Mouse (Mus musculus): ENCODE data around the gene Ror1.

Gene Ror1

DNA sequence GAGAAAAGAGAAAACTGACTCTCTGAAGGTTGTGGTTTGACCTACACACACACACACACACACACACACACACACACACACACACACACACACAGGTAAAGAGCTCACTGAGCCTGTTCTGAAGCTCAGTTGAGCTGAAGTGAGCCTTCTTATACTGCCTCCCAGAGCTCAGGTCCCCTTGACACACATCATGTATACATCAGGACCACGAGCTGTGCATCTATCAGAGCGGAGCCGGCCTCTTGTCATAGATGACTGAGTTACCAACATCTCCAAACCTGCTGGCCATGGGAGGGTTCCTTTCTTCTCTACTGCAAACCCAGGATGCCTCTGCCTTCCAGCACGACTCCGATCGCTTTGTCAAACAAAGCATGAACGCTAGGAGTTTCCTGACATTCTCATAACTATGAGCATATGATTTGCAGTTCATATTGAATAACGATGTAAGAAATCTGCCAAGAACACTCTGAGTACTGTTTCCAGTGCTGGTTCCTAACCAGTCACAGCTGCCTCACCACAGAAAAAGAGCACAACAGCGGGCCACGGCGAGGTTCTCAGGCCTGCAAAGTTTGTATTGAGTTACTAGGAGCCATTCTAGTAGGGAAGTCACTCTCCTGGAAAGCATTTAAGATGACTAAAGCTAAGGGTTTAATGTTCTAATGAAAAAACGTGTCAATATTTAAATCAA, 297.9 kb downstream of the Ror1 start:
- no peak for DNase-seq

DNA sequence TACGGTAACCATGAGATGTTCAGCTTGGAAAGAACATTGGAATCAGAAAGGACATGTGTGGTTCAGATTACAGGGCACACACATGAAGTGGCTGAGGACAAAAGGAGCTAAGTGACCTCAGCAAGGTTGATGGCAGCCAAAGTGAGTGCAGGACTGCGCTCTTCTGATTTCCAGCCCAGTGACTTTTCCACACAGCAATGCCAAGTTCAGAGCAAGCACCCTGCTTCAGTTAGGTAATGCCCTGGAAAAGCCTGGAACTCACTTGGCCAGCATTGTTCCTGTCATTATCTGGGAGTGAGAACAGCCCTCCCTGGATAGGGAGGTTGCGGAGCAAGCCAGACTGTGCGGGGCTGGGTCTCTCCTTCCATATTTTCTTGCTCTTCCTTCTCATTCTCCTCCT, 299.8 kb downstream of the Ror1 start:
- no peak for DNase-seq

DNA sequence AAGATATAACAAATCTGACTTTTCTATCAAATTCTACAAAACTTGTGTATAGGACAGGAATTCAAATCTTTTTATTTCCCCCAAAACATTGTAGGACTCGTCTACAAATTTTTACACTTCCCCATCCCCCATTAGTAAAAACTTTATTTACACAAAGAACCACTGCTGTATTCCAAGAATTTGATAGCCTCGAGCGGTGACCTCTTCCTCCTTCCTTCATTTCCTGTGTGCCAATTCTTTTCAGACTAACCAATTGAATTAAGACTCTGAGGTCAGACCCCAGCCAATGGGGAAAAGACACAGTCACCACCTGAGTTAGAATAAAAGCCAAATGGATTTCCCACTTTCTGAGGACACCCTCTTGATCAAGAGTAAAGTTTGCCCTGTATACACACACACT, 302.5 kb downstream of the Ror1 start:
- DNase-seq, result no peak

DNA sequence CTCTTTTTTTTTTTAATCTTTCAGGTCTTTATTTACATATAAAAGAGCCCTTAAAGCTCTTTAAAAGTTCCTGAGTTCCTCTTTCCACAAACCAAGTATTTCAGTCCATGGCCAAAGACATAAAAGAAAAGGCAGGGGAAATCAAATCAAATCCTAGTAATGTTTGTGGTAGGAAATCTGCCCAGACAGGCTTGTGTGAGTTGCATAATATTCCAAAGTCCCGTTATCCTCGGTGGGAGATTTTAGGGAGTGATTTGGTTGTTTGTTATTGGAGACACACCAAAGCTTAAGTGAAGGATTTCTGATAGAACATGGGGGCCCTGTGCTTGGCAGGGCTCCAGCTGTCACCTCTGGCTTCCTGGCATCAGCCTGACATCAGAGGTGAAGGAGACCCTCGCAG, 305.5 kb downstream of the Ror1 start:
- DNase-seq, result no peak

DNA sequence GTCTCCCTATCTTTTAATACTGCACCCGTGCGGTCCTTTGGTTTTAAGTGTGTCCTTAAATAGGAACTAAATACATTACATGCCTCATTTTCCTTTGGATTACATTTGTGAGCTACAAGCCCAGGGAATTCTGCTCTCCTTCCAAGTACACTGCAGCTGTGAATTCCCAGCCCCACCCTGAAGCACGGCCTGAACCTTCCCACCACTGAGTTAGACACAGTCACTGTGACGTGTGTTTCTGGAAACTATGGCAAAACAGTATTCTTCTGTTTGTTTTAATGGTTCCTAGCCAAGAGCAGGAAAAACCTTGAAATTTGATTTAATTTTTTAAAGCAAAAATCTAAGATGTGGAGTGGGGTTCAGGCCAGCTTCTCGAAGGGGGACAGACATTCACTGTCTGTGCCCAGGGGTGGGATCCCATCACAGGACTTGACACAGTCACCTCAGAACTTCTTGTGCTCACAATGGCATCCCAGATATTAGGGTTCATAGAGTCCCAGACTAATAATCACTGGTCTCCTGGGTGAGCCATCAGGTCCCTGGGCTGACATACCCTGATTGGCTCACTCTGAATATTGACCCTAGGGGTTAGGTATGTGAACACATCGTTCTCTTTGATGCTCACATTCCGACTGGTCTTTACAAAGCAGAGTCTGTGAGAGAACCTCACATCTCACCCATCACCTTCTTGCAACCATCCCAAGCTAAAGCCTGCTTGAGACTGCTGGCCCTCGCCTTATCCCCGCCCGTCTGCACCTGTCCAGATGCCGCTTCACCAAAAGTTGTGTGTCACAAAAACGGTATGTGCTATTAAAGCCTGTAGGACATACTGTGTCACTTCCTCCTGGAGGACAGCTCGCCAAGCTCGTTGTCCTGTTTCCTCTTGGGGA, 306.2 kb downstream of the Ror1 start:
- DNase-seq, result no peak

DNA sequence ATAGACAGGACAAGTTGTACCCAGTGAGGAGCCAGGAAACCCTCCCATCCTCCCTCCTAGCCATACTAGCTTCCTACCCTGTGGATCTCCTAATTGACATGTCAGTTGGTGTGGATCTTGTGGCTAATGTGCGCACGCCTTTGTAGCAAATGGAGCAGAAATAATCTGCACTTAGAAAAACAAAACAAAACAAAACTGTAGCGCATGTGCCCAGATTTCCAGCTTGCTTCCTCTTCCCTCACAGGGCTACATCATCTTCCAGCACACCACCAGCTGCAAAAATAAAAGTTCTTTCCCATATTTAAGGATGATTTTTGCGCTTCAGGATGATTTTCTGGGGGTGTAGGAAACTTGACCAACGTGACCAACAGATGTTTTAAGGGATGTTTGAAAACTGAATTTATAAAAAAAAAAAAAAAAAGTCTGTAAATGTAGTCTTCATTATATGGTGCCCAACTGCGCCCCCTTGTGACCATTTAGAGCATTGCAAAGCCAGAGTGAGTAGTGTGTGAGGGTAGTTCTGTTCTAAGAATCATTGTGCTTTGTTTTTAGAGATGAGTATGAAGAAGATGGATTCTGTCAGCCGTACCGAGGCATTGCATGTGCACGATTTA, 311.8 kb downstream of the Ror1 start:
- DNase-seq, result peak; percentile 81 to 89

DNA sequence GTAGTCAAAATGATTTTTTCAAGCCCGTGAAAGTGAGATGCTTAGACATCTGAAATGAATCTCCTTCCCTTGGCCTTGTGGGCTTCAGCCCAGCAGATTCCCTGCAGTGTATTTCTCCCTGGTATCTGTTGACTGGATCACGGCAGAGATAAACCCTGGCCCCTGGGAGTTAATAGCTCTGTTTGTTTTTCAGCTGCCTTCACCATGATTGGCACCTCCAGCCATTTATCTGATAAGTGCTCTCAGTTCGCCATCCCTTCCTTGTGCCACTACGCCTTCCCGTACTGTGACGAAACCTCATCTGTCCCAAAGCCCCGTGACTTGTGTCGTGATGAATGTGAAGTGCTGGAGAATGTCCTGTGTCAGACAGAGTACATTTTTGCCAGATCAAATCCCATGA, 313.9 kb downstream of the Ror1 start:
- DNase-seq, result no peak

DNA sequence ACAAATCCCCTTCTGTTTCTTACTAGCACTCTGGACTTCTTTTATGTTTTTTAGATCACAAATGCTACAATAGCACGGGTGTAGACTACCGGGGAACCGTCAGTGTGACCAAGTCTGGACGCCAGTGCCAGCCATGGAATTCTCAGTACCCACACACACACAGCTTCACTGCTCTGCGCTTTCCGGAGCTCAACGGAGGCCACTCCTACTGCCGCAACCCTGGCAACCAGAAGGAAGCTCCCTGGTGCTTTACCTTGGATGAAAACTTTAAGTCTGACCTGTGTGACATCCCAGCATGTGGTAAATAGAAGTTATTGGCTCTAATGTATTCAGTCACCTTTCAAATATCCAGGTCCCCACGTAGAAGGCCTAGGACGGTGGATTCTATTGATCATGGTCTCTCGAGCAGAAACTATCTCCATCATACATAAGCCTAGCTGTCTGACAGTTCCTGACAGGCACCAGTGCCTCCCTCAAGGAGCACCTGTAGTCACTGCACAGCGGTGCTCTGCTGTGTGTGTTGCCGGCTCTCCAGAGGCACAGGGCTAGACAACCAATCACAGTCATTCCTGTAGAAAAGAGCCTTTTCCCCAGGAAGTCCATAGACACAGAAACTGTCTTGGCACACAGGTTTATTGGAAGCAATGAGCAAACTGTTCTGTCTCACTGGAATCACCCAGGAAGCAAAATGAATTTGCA, 316.4 kb downstream of the Ror1 start:
- no peak for DNase-seq

DNA sequence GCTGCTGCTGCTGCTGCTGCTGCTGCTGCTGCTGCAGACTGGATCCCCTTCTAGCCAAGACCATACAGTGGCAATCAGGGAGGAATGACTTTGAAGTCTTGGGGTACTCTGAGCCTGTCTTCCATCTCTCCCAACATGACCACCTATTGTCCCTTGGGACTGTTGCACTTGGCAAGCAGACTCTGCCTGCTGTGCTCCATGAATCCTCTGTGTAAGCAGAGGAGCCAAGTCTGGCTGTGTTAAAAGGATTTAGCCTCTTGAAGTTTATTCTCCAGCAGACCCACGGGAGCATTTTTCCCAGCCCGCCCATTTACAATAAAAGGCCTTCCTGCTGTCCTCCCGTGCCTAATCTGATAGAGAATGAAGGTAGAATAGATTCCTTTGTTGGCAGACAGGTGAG, 327.2 kb downstream of the Ror1 start:
- peak in 1 of 2 experiments; percentile 28 for DNase-seq

DNA sequence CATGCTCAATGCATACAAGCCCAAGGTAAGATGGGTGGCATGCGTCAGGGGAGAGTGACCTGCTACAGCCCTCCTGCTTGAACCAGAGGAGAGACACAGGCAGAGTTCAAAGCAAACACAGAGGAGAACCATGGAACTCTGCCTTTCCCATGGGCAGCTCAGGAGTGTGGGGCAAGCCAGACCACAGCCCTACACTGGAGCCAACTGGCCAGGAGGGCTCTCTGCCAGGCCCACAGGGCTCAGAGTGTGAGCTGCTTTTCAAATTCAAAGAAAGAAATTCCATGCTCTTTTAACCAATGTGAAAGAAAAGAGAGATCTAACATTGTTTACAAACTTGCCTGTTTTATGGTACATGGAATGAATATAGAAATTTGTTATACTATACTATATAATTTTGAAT, 330.5 kb downstream of the Ror1 start:
- no peak for DNase-seq

DNA sequence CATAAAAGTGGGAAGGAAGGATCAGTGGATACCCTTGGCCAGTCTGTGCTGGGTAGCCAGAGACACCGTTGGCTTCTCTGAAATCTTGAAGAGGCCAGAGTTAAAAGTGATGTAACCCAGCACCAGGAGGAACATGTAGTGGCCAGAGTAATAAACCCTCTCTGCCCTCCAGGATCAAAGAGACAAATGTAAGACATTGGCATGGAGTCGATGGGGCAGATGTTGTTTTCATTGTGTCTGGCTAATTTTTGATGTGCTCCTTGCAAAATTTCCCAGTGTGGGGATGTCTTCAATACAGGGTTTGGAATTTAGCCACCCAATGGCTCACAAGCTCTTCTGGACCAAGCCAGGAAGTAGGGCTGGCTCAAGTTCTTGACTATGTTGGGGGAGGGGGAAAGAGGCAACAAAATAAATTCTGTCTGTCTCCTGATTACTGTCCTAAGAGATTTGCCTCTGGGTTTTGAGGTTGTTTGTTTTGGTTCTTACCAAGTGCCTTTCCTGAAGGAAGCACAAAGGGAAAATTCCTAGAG, 333.8 kb downstream of the Ror1 start:
- no peak for DNase-seq

DNA sequence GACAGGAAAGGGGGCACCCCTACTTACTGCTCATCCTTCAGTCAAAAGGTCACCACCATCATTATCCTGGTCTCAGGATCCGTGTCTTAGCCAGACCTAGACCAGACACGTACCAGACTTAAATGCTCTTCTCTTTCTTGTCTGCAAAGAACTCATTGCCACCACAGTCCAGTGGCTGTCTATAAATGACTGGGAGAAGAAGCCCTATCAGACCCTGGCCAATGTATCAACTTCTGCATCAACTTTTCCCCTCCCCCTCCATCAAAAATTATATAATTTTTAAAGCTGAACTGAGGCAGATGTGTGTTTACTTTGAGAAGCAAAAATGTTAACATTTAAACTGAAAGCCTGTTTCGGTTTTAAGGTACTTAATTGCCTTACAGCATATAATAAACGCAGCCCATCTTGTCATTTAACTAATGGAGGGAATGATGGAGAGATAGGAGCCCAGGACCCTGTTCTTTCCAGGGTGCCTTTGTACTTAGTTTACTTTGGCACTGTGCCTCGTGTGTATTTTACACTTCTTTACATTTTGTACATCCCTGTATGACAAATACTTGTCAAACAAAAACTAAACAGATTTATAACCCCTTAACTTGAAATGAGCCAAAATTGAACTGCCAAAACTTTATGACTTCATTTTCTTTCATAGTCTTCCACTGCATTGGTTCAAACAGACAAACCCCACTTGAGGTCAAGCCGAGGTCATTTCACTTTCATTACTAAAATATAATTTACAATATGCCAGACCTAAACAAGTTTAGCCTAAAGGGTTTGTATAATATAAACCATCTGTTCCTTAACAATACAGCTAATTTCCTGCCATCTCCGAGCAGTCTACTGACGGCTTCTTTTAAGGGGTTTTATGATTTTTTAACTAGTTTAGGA, 339.9 kb downstream of the Ror1 start:
- no peak for DNase-seq

DNA sequence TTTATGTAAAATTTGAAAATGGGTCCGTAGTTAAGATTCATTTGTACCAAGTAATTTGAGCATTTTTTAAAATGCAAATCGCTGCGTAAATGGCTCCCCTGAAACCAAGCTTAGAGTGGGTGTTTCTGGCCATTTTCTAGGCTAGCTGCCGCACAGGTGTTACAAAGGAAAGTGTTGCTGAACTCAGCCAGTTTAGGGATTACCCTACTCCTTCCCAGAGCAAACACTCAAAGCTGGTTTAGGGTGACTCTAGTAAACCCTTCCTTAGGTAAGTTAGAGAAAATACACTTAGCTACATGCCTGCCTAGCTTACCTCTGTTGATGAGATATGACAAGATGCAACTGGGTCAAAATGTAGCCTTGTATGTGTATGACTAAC, 340.6 kb downstream of the Ror1 start:
- no peak for DNase-seq

DNA sequence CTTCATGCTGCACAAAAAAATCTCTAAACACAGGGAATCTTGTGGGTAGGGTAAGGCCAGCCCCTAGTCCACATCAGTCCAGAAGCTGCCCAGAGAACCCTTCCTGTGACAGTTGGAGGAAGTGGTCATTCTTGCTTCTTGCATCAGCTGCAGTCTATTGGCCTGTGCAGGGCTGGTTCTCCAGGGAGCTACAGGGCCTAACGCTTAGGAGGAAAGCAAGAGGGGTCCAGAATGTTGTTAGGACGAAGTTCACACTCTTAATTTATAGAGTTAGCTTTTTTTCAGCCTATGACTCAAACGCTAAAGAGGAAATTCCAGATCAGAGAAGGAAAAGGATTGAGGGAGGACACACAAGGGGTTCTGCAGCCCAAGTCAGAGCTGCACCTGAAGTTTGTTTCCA, 351.3 kb downstream of the Ror1 start:
- no peak for DNase-seq

DNA sequence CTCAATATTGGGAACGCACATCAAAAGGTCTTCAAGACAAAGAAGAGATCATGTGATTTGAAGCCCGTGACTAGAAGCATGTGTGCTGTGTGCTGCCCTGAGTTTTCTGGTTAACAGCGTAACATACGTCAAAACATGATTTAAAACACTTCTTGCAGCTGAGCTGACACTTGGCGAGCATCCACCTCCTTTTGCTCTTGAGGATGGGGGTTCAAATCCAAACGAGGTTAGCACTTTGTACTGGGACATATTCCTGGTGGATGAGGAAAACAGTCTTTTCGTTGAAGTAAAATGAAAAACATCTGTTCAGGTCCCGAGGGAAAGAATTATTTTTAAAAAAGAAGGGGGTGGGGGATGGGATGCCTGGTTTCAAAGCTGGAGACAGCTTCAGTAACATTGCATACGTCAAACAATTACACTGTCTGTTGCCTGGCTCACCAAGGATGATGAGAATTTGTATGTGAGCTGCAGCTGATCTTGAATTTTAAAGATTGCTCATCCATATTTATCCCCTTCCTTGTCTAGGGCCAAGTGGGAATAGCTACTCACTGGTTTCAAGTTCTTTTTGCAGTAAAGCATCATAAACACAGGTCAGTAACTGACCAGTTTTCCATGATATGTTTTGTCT, 367.0 kb downstream of the Ror1 start:
- DNase-seq, result no peak

DNA sequence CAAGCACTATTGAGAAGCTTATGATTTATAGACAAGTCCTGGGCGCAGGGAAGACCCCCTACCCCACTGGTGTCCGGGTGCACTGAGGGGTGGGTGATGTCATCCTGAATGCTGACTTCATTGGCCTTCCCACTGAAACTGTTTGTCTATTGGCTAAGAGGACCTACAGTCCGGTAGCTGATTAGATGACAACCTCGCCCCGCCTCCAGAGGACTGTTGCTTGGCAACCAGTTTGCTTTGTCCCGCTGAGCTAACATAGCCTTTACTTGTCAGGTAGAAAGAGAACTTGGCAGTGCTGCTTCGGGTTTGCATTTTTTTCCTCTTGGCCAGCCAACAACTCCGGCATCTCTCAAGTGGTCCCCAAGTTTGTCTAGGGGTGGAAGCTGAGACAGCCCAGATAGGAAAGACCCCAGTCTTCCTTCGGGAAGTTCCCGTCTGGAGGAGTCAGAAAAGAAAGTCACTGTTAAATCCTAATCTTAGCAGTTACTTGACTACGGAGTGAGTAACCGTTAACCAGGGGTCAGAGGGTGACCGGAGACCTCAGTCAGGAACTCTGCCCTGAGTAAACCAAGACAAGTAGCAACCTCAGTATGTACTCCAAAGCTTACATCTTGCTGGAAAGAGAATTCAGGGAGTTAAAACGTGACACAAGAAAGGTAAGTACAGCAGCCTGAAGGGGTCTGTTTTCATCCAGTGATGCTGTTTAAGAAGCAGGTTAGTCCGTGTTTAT, 383.2 kb downstream of the Ror1 start, which contains the start of gene Ube2u:
TSS of gene Ube2u (plus strand) at position 258 of the 730 bp plus-strand sequence.
- peak; percentile 13 to 23 for DNase-seq

DNA sequence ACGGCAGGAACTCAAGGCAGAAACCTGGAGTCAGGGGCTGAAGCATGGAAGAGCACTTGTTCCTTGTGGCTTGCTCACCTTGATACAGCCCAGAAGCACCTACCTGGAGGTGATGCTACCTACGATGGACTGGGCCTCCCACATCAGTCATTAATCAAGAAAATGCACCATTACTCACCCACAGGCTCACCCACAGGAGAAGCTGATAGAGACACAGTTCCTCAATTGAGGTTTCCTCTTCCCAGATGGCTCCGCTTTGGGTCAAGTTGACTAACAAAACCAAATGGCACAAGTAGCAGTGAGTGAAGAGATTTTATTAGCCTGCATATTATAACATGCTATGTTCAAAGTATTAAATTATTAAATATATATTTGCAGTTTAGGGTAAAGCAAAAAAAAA, 392.9 kb downstream of the Ror1 start:
- DNase-seq, result no peak

Measured in cerebellum, postnatal 25 days (tissue).